Mouse (Mus musculus) 416B (cell line): ENCODE measurements around the gene Sdad1.
A peak's percentile ranks its signal among the peaks of the same experiment; 100 is the strongest.
"Not testable (repeated sequence)": the region's sequence is repeated elsewhere in the genome, so short reads cannot be mapped to it uniquely, and the experiment has no call there.

ENCODE experiments used
- DNase-seq: peaks from one replicate; pipeline ENCODE4 v3.0.0; 2011; ENCODE audit warnings: low read depth

Gene Sdad1

DNA sequence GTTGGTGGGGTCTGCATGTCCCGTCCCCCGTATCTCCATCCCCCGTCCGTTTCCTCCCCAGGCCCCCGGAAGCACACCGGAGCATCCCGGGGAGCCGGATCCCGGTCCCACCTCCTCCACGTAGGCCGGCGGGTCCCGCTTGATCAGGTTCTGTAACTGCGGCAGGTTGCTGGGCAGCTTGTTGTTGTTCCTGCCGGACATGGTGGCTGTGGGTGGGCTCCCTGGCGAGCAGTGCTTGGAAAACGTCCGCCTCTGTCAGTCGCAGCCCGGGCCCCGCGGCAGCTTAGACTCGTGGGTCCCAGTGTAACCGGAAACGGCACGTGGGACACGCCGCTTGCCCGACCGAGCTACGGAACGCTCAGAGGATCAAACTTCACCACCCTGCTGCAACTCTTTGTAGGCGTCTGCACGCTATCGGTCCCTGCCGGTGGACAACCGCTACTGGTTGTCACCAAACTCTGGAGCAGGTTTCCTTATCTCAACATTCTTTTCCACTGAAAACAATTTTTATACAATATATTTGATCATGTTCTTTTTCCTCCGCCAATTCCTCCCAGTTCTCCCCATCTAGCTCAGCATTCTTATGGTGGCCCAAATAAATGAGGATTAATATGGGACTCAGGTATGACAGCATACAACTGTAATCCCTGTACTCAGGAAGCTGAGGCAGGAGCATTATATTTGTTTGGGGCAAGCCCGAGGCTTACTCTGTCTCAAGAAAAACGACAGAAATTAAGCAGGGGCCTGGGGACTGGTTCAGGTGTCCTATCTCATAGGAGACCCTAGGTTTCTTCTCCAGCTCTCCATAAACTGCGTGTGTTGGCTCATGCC, at the start of gene Sdad1:
Sdad1 (minus strand) TSS at position 799 of the 831 bp plus-strand sequence.
- DNase-seq, result peak; percentile 96

DNA sequence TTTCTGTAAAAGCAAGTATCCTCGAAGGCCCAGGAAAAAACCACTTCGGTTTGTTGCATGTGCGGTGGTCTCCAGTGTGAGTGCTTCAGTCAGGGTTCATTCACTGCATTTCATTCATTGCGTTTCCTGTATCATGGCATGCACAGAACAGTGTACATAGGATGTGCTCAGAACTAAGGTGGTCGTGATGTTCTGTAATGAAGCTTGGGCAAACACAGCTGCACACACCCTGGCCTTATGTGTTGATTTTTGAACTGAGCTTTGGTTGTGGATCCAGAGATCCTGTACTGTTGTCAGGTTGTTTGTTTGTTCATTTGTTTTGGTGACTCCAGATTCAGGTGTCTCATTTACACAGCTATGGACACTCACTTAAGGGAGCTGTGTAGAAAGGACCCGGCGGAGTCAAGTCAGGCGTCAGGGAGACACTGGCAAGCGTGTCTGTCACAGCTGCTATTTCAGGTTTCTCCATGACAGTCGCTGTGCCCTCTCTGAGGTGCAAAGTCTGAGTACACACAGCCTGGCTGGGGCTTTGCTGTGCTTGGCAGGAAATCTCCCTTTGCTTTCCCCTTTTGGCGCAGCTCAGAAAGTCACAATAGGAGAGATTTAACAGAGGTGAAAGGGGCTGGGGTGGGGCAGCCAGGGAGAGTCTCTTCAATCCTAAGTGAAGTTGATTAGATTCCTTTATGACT, 48.6 kb upstream of the Sdad1 start:
- no peak for DNase-seq

DNA sequence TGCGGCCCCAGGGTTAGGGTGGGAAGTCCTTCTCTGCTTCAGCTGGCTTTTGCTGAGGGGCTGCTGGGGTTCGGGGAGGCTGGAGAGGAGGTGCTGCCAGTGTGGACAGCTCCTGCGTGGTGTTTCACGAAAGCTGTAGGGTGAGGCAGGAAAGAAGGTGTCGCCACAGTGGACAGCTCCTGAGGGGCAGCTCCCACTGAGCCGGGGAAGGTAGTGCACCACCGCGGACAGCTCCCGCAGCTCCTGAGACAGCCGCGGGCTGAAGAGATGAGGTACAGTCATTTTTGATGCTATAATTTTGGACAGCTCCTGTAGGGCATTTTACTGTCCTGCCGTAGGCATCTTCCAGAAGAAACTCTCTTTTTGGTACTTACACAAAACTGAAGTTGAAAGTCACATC, 47.8 kb upstream of the Sdad1 start:
- DNase-seq, result peak; percentile 62

GRCm38 (mm10) chr5:92353517-92353916, 43.2 kb upstream of the Sdad1 start:
- DNase-seq, result peak; percentile 73

- DNase-seq, result not testable (repeated sequence)
Measured at GRCm38 (mm10) chr5:92352716-92353115, 42.4 kb upstream of the Sdad1 start.

DNA sequence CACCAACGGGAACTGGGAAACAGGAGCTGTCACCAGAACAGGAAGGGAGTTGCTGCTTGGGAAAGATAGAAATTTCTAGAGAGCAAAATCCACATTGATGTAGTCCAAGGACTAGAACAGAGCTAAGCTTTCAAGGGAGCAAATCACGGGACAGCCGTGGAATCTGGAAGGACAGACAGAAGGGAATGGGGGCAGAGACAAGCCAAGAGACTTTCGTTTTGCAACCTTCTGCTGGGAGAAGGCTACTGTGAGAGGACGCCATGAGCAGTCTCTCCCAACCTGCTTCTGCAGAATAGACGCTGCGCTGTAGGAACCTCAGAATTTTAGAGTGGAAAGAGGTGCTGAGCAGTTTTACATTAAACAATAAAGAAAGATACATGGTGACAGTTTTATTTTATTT, 39.5 kb upstream of the Sdad1 start:
- DNase-seq, result no peak

GRCm38 (mm10) chr5:92348794-92349413, 38.6 kb upstream of the Sdad1 start, which contains the start of gene Cxcl10:
Gene Cxcl10, minus strand, starts transcription at chr5:92348889.
- peak; percentile 78 for DNase-seq

GRCm38 (mm10) chr5:92345006-92345405, 34.7 kb upstream of the Sdad1 start:
- no peak for DNase-seq

DNA sequence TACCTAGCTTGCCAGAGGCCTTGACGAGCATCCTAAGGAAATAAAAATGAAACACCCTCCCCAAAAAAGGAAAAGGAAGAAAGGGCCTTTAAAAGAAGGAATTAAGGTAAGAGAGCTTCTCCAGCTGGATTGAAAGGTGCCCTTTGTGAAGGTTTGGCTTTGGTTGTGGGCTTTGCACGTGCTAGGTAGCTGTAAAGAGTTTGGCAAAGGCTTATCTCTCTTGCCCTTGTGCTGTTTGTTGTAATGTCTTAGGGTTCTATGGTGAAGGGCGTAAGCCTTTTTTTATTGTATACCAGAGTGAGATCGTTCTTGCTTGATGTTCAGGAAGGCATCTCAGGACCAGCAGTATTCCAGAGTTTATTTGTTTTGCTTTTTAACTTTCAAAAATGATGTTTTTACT, 30.3 kb upstream of the Sdad1 start:
- DNase-seq, result no peak

- no peak for DNase-seq
Measured at GRCm38 (mm10) chr5:92336743-92337142, 26.5 kb upstream of the Sdad1 start.

GRCm38 (mm10) chr5:92332359-92332840, 22.1 kb upstream of the Sdad1 start:
- DNase-seq, result no peak

GRCm38 (mm10) chr5:92331635-92332338, 21.5 kb upstream of the Sdad1 start, which contains the start of gene Art3:
Gene Art3, plus strand, starts transcription at chr5:92331827.
- no peak for DNase-seq

DNA sequence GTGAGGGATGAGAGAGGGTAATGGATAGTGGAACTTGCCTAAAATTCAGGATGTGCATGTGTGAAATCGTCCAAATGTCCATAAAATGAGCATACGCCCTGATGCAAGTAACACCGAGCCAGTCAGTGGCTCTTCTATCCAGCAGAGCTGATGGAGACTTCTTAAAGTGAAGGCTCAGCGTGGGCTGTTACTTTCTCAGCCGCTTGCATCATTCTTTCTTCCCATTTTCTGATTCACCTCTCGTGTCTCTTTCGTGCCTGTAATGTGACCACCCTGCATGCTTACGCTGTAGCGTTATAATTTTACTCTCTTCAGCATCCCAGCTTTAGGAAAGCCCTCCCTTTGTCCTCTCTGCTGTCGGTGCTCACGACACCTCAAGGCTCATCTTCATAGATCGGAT, 20.8 kb upstream of the Sdad1 start:
- no peak for DNase-seq

DNA sequence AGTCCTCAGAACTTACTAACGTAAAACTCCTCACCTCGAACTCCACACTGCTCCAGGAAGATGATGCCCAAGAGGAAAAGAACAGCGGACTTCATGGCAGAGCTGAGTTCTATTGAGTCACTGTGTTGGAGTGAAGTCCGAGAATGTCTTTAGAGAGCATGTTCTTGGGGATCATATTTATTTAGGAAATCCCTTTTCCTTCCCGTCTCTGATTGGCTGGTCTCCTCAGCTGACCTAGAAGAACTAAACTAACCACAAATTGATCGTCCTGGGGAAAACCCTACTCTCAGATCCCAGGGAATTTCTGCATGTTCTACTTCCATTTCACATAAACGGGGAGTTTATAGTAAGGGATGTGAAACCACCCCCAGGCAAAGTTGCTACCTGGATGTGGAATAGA, 17.6 kb upstream of the Sdad1 start, which contains the start of gene Cxcl9:
Cxcl9 (minus strand) TSS at position 151 of the 400 bp plus-strand sequence.
- DNase-seq, result no peak

DNA sequence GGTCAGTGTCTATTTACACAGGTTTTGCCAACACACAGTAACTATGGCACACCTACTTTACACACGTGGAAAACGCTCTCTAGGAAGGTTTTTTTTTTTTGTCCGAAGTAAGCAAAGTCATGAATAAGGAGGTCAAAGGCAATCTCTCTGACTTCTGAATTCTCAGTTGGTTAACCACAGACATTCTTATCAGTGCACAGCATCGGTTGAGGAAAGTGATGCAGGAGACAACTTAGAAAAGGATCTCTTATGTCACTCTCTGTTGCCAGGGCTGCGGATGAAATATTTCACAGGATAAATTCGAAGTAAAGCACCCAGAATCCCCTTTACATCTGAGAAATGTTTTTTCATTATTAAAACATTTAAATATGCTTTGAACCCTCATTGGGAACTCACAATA, 17.1 kb upstream of the Sdad1 start:
- DNase-seq, result peak; percentile 88

GRCm38 (mm10) chr5:92323264-92323663, 13.0 kb upstream of the Sdad1 start:
- DNase-seq, result peak; percentile 39

- peak; percentile 41 for DNase-seq
Measured at GRCm38 (mm10) chr5:92322612-92323011, 12.3 kb upstream of the Sdad1 start.

GRCm38 (mm10) chr5:92321631-92322400, 11.5 kb upstream of the Sdad1 start:
- no peak for DNase-seq

- DNase-seq, result peak; percentile 69
Measured at GRCm38 (mm10) chr5:92318596-92318995, 8.3 kb upstream of the Sdad1 start.

- DNase-seq, result peak; percentile 60
Measured at GRCm38 (mm10) chr5:92318119-92318518, 7.8 kb upstream of the Sdad1 start.

DNA sequence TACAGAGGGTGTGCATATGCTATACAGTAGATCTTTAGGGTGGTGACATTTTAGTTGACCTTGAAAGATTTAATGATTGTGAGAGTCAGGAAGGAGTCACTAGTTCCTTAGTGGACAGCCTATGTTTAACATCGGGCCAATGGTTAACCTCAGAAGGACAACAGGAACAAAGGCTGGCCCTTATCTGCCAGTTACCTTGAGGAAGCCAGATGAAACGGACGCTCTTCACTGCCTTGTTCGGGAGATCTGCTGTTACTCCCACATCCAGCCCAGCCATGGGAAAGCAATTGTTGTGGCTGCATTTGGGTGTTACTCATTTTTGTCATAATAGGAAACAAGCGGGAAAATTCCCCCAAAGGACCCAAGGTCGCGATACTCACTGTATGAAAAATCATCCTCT, 3.5 kb upstream of the Sdad1 start:
- peak; percentile 91 for DNase-seq
